Mouse (Mus musculus) midbrain, embryonic 14.5 days (tissue): Measurements from ENCODE around the gene Traf7. TPM values are rescaled to one million over a fixed set of nuclear protein-coding genes. Genes with fewer than 3 reads are reported as not detected.

Experiments used
- ATAC-seq: fragments of 200-750 bp; cut with Nextera tagmentation; 2 replicates; pipeline ENCODE4 v1.8.0; 2017; ENCODE audit warnings: moderate number of reproducible peaks, moderate library complexity; ENCODE audit not compliant: low FRiP score, low TSS enrichment
- DNase-seq: peaks from one replicate; pipeline ENCODE4 v3.0.0-alpha.2; 2015
- H3K27ac ChIP-seq: fragments of 300-500 bp; sonication (generic); replicated peaks from 2 replicates; pipeline ENCODE4 v1.5.1; 2014; ENCODE audit warnings: mild to moderate bottlenecking, low read depth, low read length, moderate library complexity
- H3K27me3 ChIP-seq: fragments of 300-500 bp; sonication (generic); 2 replicates; pipeline ENCODE4 v1.6.1; 2014; ENCODE audit warnings: low read length, control low read depth, mixed read lengths; ENCODE audit not compliant: control insufficient read depth, insufficient read depth
- H3K36me3 ChIP-seq: fragments of 300-500 bp; sonication (generic); 2 replicates; pipeline ENCODE4 v1.6.1; 2014; ENCODE audit warnings: low read length, control low read depth; ENCODE audit not compliant: control insufficient read depth, insufficient read depth
- H3K4me1 ChIP-seq: fragments of 300-500 bp; sonication (generic); 2 replicates; pipeline ENCODE4 v1.6.1; 2014; ENCODE audit warnings: mild to moderate bottlenecking, antibody characterized with exemption, low read length, control low read depth; ENCODE audit not compliant: control insufficient read depth, insufficient read depth
- H3K4me2 ChIP-seq: fragments of 300-500 bp; sonication (generic); 2 replicates; pipeline ENCODE4 v1.6.1; 2014; ENCODE audit warnings: mild to moderate bottlenecking, low read length, moderate library complexity
- H3K4me3 ChIP-seq: fragments of 300-500 bp; sonication (generic); replicated peaks from 2 replicates; pipeline ENCODE4 v1.5.1; 2014; ENCODE audit warnings: low read depth, low read length
- H3K9ac ChIP-seq: fragments of 300-500 bp; sonication (generic); replicated peaks from 2 replicates; pipeline ENCODE4 v1.6.1; 2014; ENCODE audit warnings: mild to moderate bottlenecking, low read length, moderate library complexity
- H3K9me3 ChIP-seq: fragments of 300-500 bp; sonication (generic); 2 replicates; pipeline ENCODE4 v1.6.1; 2016; ENCODE audit warnings: low read length, control low read depth, mixed read lengths; ENCODE audit not compliant: control insufficient read depth
- WGBS: fragments of 180-500 bp; shearing (Covaris S2); extraction: QIAGEN DNeasy Blood & Tissue Kit; methylation state at CpG from one replicate; pipeline ENCODE4 v1.1.7; 2014; 5-methylcytosine and 5-hydroxymethylcytosine counted together
- polyA plus RNA-seq: library from polyadenylated mRNA; unstranded; fragments of >200 nt; fragmentation: Nextera tagmentation; extraction: Ambion mirVana; gene quantifications from 2 replicates; pipeline ENCODE4 v1.2.1, GENCODE M21; 2014

The Traf7 gene
- polyA plus RNA-seq = 86.2 and 90.8 TPM in 2 replicates

GRCm38 (mm10) chr17:24527723-24528559 lies at the start of gene Traf7:
Traf7 (minus strand) TSS chr17:24527938.
- peak within 1 kb of the TSS; percentile 91 for H3K4me2 ChIP-seq
- ATAC-seq (peak; percentile 98), DNase-seq (peak; percentile 97)
- peak within 1 kb of the TSS; percentile 82 for H3K9ac ChIP-seq
- H3K27ac ChIP-seq = peak within 1 kb of the TSS; percentile 79
- H3K4me1 ChIP-seq = peaks cover 25% of the 10 kb centered on the region
- peak within 1 kb of the TSS; percentile 81 for H3K4me3 ChIP-seq
- under 1% methylated on average over 40 of the region's 40 CpGs for WGBS
- no peaks in the 10 kb centered on the region for H3K27me3 ChIP-seq
- H3K36me3 ChIP-seq = peaks cover 23% of the 10 kb centered on the region
- no peaks in the 10 kb centered on the region for H3K9me3 ChIP-seq

GRCm38 (mm10) chr17:24573811-24574210 lies 46.1 kb upstream of the Traf7 start:
- WGBS = 94% methylated on average over 9 of the region's 9 CpGs
- H3K9me3 ChIP-seq = no peaks in the 10 kb centered on the region
- H3K27ac ChIP-seq = no peak overlapping the region
- ATAC-seq = no peak
- H3K36me3 ChIP-seq = peaks cover 93% of the 10 kb centered on the region
- H3K27me3 ChIP-seq = no peaks in the 10 kb centered on the region
- DNase-seq = no peak
- H3K4me3 ChIP-seq = no peak overlapping the region
- no peaks in the 10 kb centered on the region for H3K4me1 ChIP-seq
- H3K9ac ChIP-seq = no peak overlapping the region
- H3K4me2 ChIP-seq = no peak overlapping the region

DNA sequence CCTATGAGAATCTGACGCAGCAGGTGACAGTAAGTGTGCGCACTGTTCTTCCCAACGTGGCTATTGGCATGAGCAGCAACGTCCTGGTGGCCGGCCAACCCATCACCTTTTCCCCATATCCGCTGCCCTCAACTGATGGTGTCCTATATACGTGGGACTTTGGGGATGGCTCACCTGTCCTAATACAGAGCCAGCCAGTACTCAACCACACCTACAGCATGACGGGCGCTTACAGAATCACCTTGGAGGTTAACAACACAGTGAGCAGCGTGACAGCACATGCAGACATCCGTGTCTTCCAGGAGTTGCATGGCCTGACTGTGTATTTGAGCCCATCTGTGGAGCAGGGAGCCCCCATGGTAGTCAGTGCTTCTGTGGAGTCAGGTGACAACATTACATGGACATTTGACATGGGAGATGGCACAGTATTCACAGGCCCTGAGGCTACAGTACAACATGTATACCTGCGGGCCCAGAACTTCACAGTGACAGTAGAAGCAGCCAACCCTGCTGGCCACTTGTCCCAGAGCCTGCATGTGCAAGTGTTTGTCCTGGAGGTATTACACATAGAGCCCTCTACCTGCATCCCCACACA lies 45.0 kb upstream of the Traf7 start:
- Histone ChIP-seq H3K36me3 (peaks cover 90% of the 10 kb centered on the region), H3K27me3 (no peaks in the 10 kb centered on the region), H3K4me3 (no peak overlapping the region), H3K9ac (no peak overlapping the region), H3K27ac (no peak overlapping the region), H3K9me3 (no peaks in the 10 kb centered on the region), H3K4me1 (no peaks in the 10 kb centered on the region), H3K4me2 (no peak overlapping the region)
- WGBS = 95% methylated on average over 12 of the region's 12 CpGs
- no peak for DNase-seq
- ATAC-seq = no peak

- 94% methylated on average over 4 of the region's 4 CpGs for WGBS
- Histone ChIP-seq H3K36me3 (peaks cover 84% of the 10 kb centered on the region), H3K4me2 (no peak overlapping the region), H3K4me1 (no peaks in the 10 kb centered on the region), H3K4me3 (no peak overlapping the region), H3K27ac (no peak overlapping the region), H3K9me3 (no peaks in the 10 kb centered on the region), H3K27me3 (no peaks in the 10 kb centered on the region), H3K9ac (no peak overlapping the region)
- ATAC-seq = no peak
- no peak for DNase-seq
Measured at GRCm38 (mm10) chr17:24569837-24570236, 42.1 kb upstream of the Traf7 start.

GRCm38 (mm10) chr17:24567034-24567779 lies 39.5 kb upstream of the Traf7 start:
- WGBS = 76% methylated on average over 8 of the region's 8 CpGs
- ATAC-seq (no peak), DNase-seq (no peak)
- H3K4me1 ChIP-seq = no peaks in the 10 kb centered on the region
- no peak overlapping the region for H3K4me3 ChIP-seq
- no peak overlapping the region for H3K9ac ChIP-seq
- no peak overlapping the region for H3K27ac ChIP-seq
- H3K9me3 ChIP-seq = no peaks in the 10 kb centered on the region
- peaks cover 59% of the 10 kb centered on the region for H3K36me3 ChIP-seq
- no peak overlapping the region for H3K4me2 ChIP-seq
- no peaks in the 10 kb centered on the region for H3K27me3 ChIP-seq

- Histone ChIP-seq H3K9me3 (no peaks in the 10 kb centered on the region), H3K27me3 (no peaks in the 10 kb centered on the region), H3K4me1 (no peaks in the 10 kb centered on the region), H3K36me3 (peaks cover 47% of the 10 kb centered on the region), H3K9ac (no peak overlapping the region), H3K27ac (no peak overlapping the region), H3K4me2 (no peak overlapping the region), H3K4me3 (no peak overlapping the region)
- 77% methylated on average over 3 of the region's 3 CpGs for WGBS
- ATAC-seq (no peak), DNase-seq (no peak)
Measured at GRCm38 (mm10) chr17:24565792-24566191, 38.1 kb upstream of the Traf7 start.

- no peak overlapping the region for H3K9ac ChIP-seq
- ATAC-seq (no peak), DNase-seq (no peak)
- peaks cover 46% of the 10 kb centered on the region for H3K36me3 ChIP-seq
- no peaks in the 10 kb centered on the region for H3K27me3 ChIP-seq
- H3K27ac ChIP-seq = no peak overlapping the region
- no peak overlapping the region for H3K4me3 ChIP-seq
- no peaks in the 10 kb centered on the region for H3K4me1 ChIP-seq
- no peaks in the 10 kb centered on the region for H3K9me3 ChIP-seq
- WGBS = 88% methylated on average over 3 of the region's 3 CpGs
- no peak overlapping the region for H3K4me2 ChIP-seq
Measured at GRCm38 (mm10) chr17:24565092-24565491, 37.4 kb upstream of the Traf7 start.

- no peak overlapping the region for H3K9ac ChIP-seq
- H3K27me3 ChIP-seq = no peaks in the 10 kb centered on the region
- no peak overlapping the region for H3K4me3 ChIP-seq
- H3K9me3 ChIP-seq = no peaks in the 10 kb centered on the region
- peaks cover 1% of the 10 kb centered on the region; the same call in 1 of the 2 replicates for H3K4me1 ChIP-seq
- ATAC-seq (no peak), DNase-seq (no peak)
- H3K27ac ChIP-seq = no peak overlapping the region
- 96% methylated on average over 4 of the region's 4 CpGs for WGBS
- H3K36me3 ChIP-seq = peaks cover 39% of the 10 kb centered on the region
- no peak overlapping the region for H3K4me2 ChIP-seq
Measured at GRCm38 (mm10) chr17:24564422-24564821, 36.7 kb upstream of the Traf7 start.
